Mouse (Mus musculus) lung, postnatal 36 days (tissue): ENCODE results near the gene Olfr1426.
"Not testable (repeated sequence)": the region's sequence is repeated elsewhere in the genome, so short reads cannot be mapped to it uniquely, and the experiment has no call there.

ENCODE experiments used
- DNase-seq: peaks from one replicate; pipeline ENCODE4 v3.0.0; 2022; ENCODE audit warnings: mixed read lengths

The Olfr1426 gene

GRCm38 (mm10) chr19:12091913-12092312, at the start of gene Olfr1426:
Gene Olfr1426, minus strand, starts transcription at chr19:12092013.
- DNase-seq: no peak

- peak; percentile 20 for DNase-seq
These were observed 42.5 kb upstream of the Olfr1426 start for GRCm38 (mm10) chr19:12134289-12134688.

GRCm38 (mm10) chr19:12123103-12123502, 31.3 kb upstream of the Olfr1426 start, which contains the start of gene Olfr76:
Gene Olfr76, minus strand, starts transcription at chr19:12123203.
- DNase-seq: no peak

DNA sequence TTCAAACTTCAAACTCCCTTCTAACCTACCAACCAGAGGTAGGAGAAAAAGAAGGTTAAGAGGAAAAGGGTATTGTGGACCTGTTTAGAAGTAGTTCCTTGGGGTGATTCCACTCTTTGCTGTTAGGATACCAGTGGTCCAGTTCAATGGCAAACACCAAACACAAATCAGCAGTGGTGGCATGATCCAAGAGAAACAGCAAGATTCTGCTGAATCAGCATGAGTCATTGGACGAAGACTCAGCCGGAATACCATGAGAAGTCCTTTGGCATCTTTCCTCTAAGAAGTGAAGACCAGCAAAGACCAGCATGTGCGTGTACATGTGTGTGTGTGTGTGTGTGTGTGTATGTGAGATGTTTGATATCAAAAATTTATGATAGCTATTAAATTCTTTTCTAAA, 24.7 kb upstream of the Olfr1426 start:
- DNase-seq: no peak

DNA sequence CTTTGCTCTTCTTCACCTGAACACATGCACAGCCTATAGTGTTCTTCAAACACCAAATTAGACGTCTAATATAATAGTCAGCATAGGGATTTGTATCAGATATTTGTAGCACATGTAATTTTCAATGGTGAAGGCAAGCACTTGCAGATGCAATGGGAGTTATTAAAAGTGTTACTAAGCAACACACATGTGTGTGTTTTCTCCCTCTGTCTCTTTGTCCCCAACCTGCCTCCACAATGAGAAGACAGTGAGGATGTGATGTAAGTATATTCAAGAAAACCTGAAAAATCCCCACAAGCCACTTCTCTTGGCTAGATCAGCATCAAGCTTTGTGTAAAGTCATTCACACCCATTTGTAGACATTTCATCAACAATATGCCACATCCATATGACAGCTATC, 24.0 kb upstream of the Olfr1426 start, which contains the start of gene Olfr1428:
Olfr1428 (minus strand) TSS at position 101 of the 400 bp plus-strand sequence.
- no peak for DNase-seq

DNA sequence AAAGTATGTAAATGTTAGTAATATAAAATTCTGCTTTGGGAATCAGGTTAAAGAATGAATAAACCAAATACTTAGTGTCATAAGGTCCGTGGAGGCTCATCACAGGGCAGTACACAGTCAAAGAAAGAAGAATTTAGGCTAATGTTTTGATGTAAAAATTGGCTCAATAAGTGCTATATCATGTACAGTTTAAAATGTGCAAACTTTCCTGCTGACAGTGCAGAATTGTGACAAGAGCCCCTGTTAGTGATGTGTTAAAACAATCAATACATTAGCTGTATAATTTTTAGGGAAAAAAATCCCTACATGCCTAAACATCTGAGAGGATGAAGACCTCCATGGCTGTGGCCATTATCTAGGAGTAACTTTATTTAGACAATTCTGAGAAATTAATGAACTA, 22.0 kb upstream of the Olfr1426 start:
- DNase-seq: no peak

DNA sequence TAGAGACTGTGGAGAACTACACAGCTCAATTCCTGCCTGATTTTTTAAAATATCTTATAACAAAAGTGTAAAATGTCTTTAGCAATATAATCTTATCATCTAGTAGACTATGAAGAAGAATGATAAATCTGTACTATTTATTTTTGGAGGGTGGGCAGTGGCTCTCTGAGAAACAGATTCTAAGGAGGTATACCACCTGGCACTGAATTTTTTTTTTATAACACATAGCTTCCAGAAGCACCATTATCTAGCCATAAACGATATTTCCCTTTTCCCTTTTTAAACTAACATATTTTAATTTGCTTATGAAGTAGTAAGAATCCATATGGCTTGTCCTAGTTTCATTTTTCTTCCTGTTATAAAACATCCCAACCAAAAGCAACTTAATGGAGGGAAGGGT, 12.7 kb upstream of the Olfr1426 start:
- DNase-seq: no peak

GRCm38 (mm10) chr19:12103234-12103633, 11.4 kb upstream of the Olfr1426 start, which contains the start of gene Olfr1427:
Gene Olfr1427, minus strand, starts transcription at chr19:12103334.
- DNase-seq: no peak

DNA sequence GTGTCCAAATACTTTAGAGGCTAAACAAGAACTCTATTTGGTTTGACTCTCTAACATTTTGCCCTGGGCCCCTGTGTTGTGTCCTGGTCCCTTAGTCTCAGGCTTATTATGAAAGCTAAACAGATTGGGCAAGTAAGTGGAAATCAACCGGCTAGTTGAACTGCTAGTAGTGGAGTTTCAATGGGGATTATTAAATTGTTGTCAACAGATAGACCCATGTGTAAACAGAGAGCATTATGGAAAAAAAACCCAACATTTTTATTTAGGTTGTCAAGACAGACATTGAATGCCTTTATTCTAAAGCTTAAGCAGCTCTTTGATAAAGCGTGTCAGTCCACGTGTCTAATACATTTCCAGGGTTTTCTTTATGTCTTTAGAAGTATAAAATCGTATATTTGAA, 14.2 kb downstream of the Olfr1426 start, which contains the start of gene Olfr1425:
Olfr1425 (minus strand) TSS at position 101 of the 400 bp plus-strand sequence.
- not testable (repeated sequence) for DNase-seq

DNA sequence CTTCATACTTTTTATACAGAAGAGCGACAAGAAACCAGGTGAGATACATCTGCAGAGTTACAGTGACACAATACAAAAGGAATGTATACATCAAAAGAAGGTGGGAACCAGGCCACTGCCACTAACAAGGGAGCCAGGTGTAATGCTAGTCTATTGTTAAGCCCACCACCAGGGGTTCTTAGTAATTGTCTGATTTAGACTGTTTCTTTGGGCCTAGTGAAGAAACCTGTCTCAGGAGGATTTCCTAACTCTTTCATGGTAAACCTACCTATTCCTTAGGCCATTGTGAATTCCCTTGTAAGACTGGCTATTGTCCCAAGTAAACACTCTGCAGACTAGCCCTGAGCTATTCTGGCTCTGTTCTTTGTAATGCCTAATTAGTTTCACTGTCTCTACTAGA, 22.3 kb downstream of the Olfr1426 start:
- DNase-seq: not testable (repeated sequence)

DNA sequence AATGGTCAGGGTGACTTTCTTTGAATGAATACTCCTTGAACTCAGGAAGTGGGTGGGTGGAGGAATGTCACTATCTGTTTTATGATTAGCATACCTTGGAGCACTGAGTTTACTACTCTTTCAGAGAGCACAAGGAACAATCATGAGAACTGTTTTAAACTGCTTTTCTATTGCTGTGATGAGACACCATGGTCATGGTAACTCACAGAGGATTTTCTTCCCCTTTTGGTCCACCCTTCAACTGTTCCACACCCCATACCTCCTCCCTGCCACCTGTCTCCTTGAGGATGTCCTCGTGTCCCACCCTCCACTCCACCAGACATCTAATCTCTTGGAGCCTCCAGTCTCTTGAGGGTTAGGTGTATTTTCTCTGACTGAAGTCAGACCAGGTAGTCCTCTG, 24.0 kb downstream of the Olfr1426 start:
- DNase-seq: not testable (repeated sequence)

GRCm38 (mm10) chr19:12062582-12062981, 29.2 kb downstream of the Olfr1426 start, which contains the start of gene Olfr1424:
Gene Olfr1424, minus strand, starts transcription at chr19:12062682.
- DNase-seq: not testable (repeated sequence)

DNA sequence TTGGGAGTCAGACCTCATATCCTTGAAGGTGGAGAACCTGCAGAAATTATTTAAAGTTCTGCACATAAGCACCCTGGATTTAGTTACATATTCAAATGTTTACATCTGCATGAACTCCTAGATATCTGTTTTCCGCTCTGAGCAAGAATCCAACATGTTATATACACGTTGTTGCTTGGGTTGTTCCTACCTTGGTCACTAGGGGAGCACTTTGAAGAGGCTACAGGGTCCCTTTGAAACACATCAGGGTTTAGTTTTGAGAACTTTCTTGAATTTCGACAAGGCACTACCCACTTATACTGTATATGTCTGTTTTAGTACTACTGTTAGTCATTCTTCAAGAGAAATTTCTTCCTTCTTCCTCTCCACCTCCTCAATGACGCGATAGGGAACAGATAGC, 48.6 kb downstream of the Olfr1426 start:
- no peak for DNase-seq

GRCm38 (mm10) chr19:12041217-12041616, 50.6 kb downstream of the Olfr1426 start, which contains the start of gene Olfr1423:
Gene Olfr1423, minus strand, starts transcription at chr19:12041317.
- DNase-seq: no peak

DNA sequence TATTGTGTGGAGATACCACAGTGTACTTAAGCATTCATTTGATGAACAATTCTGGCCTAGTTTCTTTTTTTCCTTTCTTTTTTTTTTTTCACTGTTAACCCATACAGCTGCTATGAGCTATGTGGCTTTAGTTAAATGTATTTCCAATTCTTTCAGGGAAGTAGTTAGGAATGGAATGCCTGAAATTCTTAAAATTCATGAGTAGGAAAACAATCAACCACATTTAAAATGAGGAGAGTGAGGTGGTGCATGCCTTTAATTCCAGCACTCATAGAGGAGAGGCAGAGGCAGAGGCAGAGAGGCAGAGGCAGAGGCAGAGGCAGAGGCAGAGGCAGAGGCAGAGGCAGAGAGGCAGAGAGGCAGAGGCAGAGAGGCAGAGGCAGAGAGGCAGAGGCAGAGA, 54.1 kb downstream of the Olfr1426 start:
- no peak for DNase-seq
